Mouse (Mus musculus) right cerebral cortex, postnatal 36 days (tissue): ENCODE measurements at regions not wholly inside any gene's neighbourhood (a gene's known extent, or its start where the extent isn't known, plus 50 kb on each side); places are given as distances from the start of the nearest gene placed in this dataset.
A peak's percentile ranks its signal among the peaks of the same experiment; 100 is the strongest.

ENCODE experiments used
- DNase-seq, 2 experiments: peaks; one replicate each; pipeline ENCODE4 v3.0.0; 2022; ENCODE audit warnings: low spot score in 2 of 2, mixed read lengths in 1 of 2

DNA sequence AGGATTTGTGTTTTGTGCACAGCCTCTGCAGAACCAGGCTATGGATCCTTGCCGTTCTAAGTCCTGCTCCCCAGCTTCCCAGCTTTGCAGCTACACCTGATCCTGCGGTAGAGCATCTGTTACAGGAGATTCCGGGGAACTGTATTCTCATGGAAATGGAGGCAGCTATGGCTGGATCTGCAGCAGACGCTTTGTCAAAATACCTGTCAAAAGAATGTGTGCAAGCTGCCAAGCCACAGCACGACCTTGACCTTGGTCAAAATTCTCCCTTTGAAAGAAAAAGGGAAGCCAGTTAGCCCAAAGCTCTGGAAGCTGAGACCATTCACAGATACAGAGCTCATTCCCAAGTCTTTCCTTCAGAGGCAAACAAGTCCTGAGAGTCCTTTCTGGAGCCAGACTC lies 255.3 kb downstream of the Med13l start:
- DNase-seq: no peak

GRCm38 (mm10) chr5:118818294-118818693 lies 257.8 kb downstream of the Med13l start:
- DNase-seq: no peak

DNA sequence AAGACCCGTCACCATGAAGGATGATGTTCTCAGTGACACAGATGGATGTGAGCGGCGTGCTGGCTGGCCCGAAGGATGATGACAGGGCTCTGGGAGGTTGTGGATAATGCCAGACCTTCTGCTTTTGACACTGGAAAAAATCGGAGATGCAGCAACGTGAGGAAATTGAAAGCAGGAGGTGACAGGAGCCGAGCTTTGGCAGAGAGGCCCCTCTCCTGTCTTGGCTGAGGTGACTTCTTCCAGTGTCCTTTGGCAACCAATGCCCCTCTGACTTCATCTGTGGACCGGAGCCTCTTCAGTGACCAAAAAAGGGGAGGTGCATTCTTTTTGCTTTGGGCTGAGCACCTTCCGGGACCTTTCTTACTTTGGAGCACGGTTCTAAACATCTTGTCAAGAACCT lies 264.3 kb downstream of the Med13l start:
- no peak for DNase-seq

DNA sequence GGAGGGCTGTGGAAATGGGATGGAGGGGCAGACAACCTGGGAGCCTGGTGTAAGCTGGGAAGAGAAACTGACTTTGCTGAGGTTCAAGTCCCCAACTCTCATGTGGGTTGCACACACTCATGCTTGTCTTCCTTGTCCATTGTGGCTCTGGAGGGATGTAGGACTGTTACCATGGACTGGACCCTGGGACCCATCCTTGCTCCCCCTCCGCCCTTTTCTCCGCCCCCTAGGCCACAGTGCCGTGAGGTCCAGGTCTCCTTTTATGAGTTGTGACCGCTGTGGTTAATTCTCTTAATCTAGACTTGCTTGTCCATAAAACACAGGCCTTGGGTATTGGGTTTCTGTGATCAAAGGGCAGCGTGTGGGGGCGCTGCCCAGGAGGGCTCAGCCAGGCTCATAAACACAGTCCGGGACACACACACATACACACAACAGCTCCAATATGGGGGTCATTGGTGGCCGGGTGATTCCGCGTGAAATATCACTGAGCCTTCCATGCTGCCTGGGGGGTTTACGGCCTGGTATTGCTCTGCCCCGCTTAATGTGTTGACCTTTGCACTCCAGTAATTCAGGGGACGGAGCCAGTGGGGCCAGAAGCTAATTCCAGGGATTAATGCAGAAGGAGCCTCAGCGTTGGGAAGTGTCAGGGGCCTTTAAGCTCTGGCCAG lies 268.7 kb downstream of the Med13l start:
- DNase-seq: no peak

GRCm38 (mm10) chr5:118832701-118833100 lies 272.2 kb downstream of the Med13l start:
- DNase-seq: no peak

DNA sequence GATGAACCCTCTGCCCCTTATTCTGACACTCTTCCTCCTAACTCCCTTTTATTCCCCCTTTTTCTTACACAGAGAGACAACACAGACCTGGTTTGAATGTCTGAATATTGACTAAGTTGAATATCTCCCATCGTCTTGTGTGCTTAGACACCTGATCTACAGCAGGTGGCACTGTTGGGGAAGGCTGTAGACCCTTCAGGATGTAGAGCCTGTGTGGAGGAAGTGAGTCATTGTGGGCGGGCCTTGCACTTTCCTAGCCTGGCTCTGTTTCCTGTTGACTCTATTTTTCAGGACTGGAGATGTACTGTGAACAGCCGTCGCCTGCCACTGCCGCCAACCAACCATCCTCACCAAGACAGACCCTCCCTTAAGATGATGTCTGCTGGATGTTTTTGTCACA lies 273.6 kb downstream of the Med13l start:
- DNase-seq: no peak

DNA sequence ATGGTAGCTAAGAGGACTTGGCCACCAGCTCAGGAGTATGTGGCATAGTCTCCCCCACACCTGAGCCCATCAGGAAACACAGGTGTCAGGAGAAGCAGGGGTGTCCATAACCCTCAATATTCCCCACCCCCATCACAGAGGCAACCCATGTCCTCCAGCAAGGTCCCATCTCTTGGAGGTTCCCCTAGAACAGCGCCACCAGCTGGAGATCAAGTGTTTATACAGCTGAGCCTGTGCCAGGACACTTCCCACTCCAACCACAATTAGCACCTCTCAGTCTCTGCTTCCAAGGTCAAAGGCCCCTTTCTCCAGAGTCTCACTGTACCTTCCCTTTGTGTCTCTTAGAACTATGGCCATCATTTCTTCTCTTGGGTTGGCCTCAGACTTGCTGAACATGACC lies 276.5 kb downstream of the Med13l start:
- no peak for DNase-seq

DNA sequence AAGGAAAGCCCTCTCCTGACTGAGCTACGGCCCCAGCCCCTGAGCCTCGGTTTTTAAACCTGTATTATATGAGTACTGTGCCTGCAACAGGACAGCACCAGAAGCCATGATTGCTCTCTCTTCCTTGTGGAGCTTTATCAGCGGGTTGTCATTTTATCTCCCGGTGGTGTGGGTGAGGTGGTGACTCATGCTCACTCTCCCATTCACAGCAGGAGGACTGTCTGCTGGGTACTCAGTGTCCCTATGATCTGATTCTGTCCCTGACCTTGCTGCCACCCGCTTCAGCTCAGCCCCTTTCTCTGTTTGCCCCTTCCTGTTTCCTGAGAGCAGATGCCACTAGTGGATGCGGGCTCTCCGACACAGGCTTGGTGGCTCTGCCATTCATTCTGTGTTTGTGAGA lies 277.9 kb downstream of the Med13l start:
- DNase-seq: no peak

DNA sequence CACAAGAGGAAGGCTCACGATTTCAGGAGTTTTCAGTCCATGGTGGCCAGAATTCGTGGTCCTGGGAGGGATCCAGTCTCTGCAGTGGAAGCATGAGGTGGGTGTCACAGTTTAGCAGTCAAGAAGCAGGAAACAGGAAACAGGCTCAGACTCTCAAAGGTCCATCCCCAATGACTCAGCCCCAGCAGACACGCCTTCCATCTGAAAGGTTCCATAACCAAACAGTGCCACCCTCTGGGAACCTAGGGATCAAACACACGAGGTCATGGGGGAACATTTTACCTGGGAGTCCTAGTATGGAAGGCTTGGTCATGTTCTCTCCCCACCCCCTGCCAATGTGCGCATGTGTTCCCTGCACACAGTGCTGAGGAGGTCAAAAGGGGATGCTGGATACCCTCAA lies 279.4 kb downstream of the Med13l start:
- DNase-seq: no peak

GRCm38 (mm10) chr5:118841210-118842016 lies 280.9 kb downstream of the Med13l start:
- DNase-seq: no peak

DNA sequence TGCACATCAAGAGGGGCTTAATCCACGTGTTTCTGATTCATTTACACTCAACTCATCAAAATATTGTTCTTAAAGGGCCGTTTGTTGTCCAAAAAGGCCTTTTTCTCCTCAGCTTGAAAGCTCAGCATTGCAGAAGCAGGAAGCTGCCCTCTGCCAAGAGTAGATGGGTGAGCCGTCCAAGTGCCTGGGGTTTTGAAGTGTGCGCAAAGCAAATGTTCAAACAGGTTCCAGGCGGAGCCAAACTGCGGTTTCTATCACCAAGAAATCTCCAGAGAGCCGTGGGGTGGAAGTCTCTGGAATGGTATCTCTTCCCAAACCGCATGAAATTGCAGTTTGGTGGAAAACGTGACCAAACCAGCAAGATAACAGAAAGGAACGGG lies 281.5 kb downstream of the Med13l start:
- no peak for DNase-seq

DNA sequence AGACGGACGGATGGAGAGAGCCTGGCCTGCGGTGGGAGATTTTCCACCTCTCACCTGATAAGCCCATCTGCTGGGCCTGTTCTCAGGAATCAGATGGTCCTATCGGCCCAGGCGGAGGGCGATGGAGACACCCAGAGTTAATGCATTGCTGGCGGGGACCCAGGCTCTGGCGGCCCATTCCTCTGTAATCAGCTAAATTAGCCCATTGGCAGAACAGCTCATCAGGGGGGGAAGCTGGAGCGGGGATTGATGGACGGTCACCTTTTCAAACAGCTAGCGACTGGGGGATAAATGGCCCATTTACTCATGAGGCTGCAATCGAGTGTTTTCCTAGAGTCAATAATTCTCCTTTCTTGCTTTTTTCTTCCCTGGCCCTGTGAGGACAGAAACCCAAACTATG lies 296.5 kb downstream of the Med13l start:
- DNase-seq: no peak

GRCm38 (mm10) chr5:118861143-118861847 lies 300.8 kb downstream of the Med13l start:
- no peak for DNase-seq

GRCm38 (mm10) chr5:118867511-118867910 lies 307.0 kb downstream of the Med13l start:
- DNase-seq: no peak

GRCm38 (mm10) chr5:118869330-118869729 lies 308.9 kb downstream of the Med13l start:
- peak in 1 of 2 experiments; percentile 6 for DNase-seq

DNA sequence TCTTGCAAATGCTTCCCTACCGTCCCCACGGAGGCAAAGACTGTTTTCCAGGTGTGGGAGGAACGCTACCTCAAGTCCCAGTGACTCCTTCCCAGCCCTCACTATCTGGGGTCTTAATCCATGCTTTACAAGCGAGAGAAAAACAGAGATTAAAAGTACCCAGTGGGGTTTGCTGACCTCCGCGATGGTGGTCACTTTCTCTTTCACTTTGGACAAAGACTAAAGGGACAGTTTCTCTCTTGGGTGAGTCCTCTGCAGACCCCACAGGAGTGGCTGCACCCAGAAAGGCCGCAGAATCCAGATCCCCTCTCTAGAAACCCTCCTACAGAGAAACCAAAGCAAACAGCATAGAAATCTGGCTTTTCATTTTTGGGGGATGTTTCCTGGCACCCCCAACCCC lies 313.4 kb downstream of the Med13l start:
- DNase-seq: no peak

- no peak for DNase-seq
These were observed 314.7 kb downstream of the Med13l start for GRCm38 (mm10) chr5:118875096-118875637.

GRCm38 (mm10) chr5:118876586-118877312 lies 316.3 kb downstream of the Med13l start:
- no peak for DNase-seq

- no peak for DNase-seq
These were observed 316.8 kb downstream of the Med13l start for GRCm38 (mm10) chr5:118877313-118877669.

GRCm38 (mm10) chr5:118877831-118878230 lies 317.4 kb downstream of the Med13l start:
- DNase-seq: no peak

DNA sequence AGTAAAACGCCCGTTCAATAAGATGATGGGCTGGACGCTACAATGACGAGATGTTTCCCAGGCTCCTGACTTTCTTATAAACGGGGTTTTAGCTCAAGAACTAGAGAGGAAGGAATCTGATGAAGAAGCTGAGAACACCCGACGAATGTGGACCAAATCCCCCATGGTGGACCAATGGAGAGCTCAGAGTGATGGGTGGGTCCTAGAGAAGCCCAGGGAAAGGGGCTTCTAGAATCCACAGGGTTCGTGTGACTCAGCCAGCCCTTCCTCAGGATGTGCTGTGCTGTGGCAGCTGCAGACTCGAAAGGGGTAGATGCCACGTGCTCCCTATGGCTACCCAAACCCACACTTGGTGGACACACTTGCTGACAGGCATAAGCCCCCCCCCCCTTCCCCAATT lies 318.2 kb downstream of the Med13l start:
- no peak for DNase-seq
